Mouse (Mus musculus) G1E-ER4 (cell line): ENCODE results near the gene Fgl2. TPM values are rescaled to one million over a fixed set of nuclear protein-coding genes. Genes with fewer than 3 reads are reported as not detected.
A peak's percentile ranks its signal among the peaks of the same experiment; 100 is the strongest.

Source experiments
- GATA1 ChIP-seq: IDR thresholded peaks from one replicate; pipeline ENCODE4 v1.8.0; 2012; ENCODE audit warnings: low read length, inconsistent platforms
- polyA plus RNA-seq: library from polyadenylated mRNA; stranded (reverse); fragments of >175 nt; gene quantifications from 2 replicates; pipeline ENCODE4 v1.2.3, GENCODE M21; 2012

The Fgl2 gene
- polyA plus RNA-seq, 1 experiment, result 0.13 TPM

DNA sequence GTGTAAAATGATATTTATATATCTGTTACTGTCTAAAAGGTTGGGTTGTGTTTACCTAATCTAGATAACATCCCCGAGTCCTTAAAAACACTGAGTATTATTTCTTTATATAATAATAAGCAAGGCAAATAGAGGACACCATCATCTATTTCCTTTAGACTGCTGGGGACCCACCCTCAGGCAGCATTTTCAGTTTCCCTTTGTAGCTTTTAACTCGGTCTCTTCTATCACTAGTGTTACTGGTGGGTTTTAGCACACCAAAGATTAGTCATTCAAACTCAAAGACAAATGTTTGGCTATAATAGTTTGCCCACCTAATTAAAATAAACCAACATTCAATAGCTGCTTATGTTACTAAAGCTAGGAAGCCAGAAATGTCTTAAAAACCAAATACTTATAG is 6.0 kb downstream of the Fgl2 start:
- no peak for TF ChIP-seq GATA1

DNA sequence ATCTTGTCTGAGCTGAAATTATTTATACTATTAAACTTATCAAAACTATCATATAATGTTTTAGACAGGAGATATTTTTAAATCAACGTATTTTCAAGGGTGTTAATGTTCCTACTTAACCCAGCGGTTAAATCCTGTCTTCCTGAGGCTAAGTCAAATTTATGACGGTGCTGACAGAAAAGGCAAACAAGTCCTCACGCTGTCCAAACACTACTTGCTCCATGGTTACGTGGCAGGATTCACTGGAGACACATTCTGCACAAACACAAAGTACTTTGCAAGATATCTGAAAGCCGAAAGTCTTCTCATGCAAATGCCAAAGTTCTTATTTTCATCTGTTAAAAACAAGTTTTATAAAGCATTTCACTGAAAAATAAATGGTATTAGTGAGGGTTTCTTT is 9.5 kb downstream of the Fgl2 start:
- TF ChIP-seq GATA1, result no peak

DNA sequence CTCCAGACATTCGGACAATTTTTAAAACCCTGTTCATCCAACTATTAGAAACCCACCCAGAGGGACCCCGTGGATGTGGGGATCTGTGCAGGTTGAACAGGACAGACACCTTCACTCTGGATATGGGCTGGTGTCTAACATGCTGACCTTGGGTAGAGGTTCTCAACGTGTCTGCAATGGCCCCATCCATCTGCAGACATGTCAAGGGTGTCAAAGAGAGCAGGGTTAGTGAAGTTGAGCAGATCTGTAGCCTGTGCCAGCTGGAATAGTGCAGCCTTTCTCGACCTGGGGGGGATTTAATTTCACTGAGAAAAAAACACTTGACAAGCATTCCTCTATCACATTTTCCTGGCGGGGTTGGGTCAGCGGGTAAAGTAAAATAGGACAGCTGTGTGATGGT is 10.2 kb downstream of the Fgl2 start:
- no peak for TF ChIP-seq GATA1

DNA sequence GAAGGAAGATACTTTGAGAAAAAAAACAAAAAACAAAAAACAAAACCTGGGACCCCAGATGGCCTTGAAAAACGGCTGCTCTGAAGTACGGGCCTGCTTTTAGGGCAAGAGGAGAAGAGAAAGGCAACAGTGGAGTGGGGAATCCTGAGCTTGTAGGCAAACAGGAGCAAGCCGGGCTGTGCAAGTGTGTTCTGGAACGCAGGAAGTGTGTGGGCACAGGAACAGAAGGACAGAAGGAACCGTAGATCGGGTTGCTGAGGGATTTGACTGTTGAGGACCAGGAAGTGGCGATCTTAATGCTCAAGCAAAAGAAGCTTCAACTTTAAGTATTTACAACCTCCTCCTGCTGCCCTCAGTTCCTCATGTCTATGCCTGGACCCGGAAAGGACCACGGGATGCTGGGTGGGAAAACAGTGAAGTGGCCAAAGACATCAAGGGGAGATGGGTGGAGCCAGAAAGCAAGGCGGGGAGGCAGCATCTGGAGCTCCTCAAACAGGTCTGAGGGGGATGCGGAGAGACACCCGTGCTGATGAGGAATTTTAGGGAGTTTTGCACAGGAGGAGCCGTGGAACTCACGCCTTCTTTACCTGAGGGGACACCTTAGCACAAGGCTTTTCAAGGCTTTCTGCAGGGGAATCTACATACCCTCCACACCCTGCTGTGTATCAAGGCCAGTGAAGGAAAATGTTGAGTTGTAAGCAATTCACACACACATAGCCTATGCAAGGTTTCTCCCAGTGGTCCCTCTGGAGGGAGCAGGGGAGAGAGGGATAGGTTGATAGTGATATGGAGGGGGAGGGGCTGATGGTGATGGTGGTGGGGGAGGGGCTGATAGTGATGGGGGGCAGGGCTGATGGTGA is 11.2 kb downstream of the Fgl2 start:
- TF ChIP-seq GATA1, result no peak

DNA sequence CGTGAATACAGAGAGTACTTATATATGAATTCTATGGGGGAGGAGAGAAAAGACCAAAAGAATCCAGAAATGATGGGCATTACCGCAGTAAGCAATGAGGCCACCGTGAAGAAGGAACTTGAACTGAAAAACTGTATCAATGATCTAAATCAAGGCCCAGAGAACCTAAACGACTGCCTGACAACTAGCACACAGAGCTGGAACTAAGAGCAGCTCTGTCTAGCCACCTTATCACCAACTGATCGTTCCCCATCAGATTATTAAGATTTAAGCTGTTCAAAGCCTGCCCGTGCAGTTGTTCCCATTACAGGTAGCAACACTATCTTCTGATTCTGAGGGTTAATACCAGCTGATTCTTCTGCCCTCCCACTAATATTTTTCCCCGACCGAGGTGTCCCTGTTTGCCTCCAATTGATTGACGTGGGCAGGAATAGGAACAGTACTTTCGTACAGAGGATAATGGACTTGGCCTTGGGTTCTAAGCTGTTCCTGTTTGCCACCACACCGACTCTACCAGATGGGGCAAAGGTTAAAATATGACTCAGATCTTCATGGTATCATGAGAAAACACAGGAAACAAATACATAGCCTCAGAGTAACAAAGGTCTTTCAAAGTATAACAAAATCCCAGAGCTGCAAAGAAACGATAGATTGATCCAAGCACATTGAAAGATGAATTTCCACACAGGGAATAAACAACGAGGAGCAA is 12.0 kb downstream of the Fgl2 start:
- no peak for TF ChIP-seq GATA1

DNA sequence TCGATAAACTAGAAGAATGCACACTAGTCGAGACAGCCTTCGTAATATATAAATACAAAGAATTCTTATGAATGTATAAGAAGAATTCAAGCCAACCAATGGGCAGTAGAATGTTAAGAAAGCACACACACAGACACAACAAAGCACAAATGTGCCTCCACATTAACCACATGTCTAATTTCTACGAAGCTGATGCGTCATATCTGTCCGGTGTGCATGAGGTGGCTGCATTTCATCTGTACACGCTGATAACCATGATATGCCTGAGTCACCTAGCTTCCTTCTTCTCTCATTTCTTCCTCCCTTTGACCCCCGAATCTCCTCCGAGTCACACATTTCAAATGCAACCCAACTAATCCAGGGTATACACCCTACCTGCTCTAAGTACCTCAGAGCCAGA is 12.5 kb downstream of the Fgl2 start:
- no peak for TF ChIP-seq GATA1

DNA sequence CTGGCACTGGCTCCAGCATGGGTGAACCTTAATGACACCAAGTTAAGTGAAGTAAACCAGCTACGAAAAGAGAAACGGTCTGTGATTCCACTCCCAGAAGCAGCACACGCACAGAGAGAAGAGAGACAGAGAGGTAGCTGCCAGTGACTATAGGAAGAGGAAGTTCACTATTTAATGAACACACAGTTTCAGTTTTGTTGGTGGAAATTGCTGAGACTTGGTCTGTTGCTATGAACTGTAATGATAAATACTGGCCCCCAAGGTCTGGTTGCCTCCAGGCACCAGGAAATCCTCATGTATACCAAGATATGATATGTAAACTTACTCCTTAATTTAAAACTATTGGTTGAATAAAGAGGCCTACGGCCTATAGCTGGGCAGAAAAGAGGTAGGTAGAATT is 14.0 kb downstream of the Fgl2 start:
- no peak for TF ChIP-seq GATA1

DNA sequence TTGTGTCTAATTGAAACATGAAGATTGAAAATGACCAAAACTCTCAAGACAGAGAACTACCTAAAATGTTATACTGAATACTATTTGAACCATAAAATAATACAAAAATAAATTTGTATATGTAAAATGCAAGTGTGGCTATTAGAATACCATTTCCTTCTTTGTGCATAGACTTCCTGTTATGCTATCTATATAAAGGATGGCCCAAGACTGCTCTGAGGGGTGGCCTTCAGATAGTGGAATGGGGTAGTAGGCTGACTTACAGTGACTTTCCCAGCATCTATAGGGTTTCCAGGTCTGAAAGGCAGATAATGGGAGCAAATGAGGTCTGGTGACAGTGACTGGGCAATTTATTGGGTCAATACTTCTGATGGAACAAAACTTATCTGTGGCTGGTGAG is 14.9 kb downstream of the Fgl2 start:
- no peak for TF ChIP-seq GATA1

DNA sequence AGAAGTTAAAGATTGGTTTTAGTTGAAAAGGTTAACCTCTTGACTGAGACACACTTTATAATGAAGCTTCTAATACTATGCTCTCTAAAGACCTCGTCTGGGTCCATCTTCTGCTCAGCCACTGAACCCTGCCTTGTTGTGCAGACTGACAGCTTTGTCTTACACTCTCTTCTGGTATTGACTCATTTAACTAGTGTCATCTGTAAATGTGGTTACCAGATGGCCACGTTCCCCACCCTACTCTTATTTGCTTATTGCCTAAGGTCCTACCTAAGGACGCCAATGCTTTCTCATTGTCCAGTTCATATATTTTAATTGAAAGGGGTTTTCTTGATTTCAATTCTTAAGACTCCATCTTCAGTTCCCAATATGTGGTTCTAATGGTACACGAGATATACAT is 16.4 kb downstream of the Fgl2 start:
- no peak for TF ChIP-seq GATA1

DNA sequence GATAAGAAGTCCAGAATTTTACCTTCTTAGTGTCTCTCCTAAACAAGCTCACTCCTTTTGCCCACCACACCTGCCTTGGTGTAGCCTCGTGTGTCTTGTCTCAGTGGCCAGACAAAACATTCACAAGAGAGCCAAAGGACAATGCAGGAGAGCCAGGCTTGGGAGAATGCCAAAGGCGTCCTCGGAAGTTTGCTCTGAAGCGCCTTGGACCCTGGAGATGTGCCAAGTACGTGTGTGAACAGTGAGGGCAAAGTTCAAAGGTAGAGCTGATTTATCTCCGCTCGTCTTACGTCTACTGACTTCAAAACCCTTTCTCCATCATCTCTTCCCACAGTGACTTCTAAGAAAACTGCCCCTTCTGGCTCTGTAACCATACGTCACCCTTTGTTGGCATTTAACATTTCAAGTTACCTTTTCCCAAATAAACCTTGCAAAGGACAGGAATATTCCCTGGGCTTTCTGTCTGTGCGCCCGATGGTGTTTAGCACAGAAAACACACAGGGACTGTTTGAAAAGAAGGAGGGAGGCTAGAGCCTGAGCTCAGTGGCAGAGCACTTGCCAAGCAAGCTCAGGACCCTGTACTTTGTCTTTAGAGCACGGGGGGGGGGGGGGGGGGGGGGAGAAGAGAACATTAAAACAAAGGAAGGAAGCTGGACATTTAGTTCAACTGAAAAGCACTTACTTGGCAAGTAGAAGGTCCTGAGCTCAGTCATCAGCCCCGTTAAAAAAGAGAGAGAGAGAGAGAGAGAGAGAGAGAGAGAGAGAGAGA is 19.4 kb downstream of the Fgl2 start:
- TF ChIP-seq GATA1, result no peak

DNA sequence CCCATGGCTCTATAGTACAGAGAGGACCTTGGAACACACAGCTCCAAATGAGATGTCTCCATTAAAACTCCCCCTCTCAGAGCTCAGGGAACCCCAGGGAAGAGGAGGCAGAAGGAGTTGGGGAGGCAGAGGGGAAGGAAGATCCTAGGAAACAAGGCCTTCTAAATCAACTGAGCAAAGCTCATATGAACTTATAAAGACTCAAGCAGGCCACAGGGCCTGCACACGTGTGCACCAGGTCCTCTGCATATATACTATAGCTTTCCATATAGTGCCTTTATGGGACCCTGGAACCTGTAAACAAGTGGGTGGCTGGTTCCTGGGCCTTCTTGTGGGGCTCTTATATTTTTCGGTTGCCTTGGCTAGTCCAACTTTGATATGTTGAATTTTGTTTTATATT is 22.1 kb downstream of the Fgl2 start:
- no peak for TF ChIP-seq GATA1

DNA sequence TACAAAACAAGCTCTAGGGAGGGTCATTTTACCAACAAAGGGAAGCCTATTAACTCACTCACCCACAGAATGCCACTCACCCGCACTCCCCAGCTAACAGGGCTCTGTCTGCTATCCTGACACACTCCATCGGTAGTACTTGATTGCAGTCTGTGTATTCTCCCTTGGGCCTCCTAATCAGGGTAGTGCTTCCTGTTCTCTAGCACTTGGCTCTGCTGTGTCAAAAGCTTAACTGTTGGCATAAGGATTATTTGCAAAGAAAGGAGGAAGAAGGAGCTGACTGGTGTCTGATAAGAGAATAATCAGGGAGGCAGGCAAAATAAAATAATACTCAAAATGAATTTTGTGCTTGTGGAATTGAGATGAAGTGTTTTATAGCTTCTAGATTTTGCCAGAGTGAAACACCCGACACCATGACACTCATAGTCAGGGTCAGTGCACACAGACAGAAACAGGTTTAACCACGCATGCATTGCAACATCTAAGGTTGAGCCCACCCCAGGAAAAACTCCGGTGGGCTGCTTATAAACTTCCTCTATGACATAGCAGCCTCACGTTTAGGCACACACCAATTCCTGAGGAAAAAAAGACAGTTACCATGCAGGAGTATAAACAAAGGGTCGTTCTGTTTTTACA is 22.9 kb downstream of the Fgl2 start:
- TF ChIP-seq GATA1, result no peak

DNA sequence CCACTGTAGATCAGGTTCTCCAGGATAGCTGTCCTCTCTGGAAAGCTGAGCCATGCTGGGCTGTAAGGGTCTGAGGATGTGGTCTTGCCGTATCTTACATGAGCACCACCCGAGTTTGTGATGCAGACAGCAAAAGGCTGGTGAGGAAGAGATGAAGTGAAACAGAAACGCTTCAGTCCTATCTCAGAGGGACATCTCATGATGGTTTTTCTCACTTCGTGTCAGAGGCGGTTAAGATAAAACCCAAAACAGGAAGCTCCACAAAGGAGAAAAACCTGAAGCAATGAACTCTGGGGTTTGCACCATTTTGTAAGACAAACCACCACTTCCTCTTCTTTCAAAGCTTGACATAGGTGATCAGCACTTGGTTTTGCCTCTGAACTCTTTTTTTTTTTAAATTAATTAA is 38.8 kb downstream of the Fgl2 start:
- peak; percentile 91 for TF ChIP-seq GATA1

DNA sequence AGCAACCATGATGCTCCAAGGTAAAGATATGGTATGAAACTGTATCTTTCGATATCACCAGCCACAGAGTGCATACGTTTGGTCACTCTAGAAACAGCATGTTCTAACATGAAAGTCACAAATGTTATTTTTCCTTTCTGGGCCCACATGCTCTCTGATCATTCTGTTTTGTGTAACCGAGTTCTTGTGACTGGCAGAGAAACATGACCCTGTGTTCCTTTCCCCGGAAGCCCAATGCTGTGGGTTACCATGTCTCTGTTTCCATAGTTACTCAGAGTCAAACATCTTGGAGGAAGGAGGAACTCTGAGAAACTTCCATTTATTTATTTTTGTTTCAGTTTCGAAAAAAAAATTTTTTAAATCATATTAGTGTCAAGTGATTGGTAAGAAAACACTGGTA is 39.6 kb downstream of the Fgl2 start:
- TF ChIP-seq GATA1, result no peak

DNA sequence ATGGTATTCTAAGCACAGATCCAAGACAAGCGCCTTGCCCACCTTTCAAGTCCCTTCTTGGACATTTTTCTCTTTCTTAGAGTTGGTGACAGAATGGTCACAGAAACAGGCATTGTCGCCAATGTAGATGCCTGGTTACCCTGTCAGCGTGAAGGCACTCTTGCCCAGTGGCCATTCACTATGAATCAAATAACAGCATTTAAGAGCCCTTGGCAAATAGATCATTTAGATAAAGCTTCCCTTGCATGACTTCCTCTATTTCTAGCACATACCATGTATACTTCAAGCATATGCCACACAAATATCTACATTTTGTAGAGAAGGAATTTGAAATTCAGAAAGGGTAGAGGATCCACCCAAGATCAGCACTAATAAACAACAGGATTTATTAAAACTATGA is 40.9 kb downstream of the Fgl2 start:
- no peak for TF ChIP-seq GATA1

DNA sequence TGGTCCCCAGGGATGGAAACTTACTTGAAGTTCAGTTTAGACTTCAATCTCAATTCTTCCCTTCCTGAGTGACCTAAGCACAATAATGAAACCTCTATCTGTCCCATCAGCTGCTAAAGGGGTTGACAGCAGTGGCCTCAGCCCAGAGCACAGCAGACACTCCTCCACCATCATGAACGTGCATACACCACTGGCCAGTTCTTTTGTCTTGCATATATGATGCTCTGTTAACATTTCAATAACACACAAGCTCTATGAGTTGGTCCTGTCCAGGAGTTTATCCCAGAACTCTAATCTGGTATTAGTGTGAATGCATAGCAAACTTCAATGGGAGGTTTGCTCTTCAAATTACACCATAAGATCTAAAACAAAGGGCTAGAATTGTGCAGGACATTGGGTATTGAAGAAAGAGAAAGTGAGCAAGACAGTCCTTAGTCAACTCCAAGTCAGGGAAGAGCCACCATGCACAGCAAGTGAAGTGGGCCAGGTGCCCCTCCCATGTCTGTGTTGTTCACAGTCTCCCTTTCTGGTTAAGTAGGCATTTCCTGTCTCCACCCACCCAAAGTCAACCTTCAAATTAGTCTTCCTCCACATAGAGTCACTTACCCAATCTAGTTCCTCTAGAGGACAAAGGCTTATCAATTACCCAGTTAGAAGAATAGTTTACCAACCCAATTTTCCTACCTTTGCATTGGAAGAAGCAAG is 41.8 kb downstream of the Fgl2 start:
- TF ChIP-seq GATA1, result no peak
